Mouse (Mus musculus) midbrain, embryonic 11.5 days (tissue): ENCODE data around the gene Kcnh7. TPM values are rescaled to one million over a fixed set of nuclear protein-coding genes. Genes with fewer than 3 reads are reported as not detected.

Source experiments
- ATAC-seq: fragments of 200-750 bp; cut with Nextera tagmentation; 2 replicates; pipeline ENCODE4 v1.8.0; 2017; ENCODE audit warnings: moderate TSS enrichment, moderate library complexity; ENCODE audit not compliant: low FRiP score
- DNase-seq: peaks from one replicate; pipeline ENCODE4 v3.0.0; 2015; ENCODE audit warnings: low spot score; ENCODE audit errors: missing footprints
- H3K27ac ChIP-seq: fragments of 300-500 bp; sonication (generic); 2 replicates; pipeline ENCODE4 v1.5.1; 2014; ENCODE audit warnings: low read depth, low read length
- H3K27me3 ChIP-seq: fragments of 300-500 bp; sonication (generic); 2 replicates; pipeline ENCODE4 v1.6.1; 2014; ENCODE audit warnings: mild to moderate bottlenecking, low read length, moderate library complexity, mixed read lengths; ENCODE audit not compliant: control insufficient read depth, insufficient read depth
- H3K36me3 ChIP-seq: fragments of 300-500 bp; sonication (generic); 2 replicates; pipeline ENCODE4 v1.6.1; 2014; ENCODE audit warnings: mild to moderate bottlenecking, low read length, moderate library complexity, mixed read lengths; ENCODE audit not compliant: control insufficient read depth, insufficient read depth
- H3K4me1 ChIP-seq: fragments of 300-500 bp; sonication (generic); 2 replicates; pipeline ENCODE4 v1.6.1; 2014; ENCODE audit warnings: low read length; ENCODE audit not compliant: control insufficient read depth, insufficient read depth
- H3K4me2 ChIP-seq: fragments of 300-500 bp; sonication (generic); 2 replicates; pipeline ENCODE4 v1.6.1; 2014; ENCODE audit warnings: mild to moderate bottlenecking, moderate library complexity
- H3K4me3 ChIP-seq: fragments of 300-500 bp; sonication (generic); 2 replicates; pipeline ENCODE4 v1.5.1; 2014; ENCODE audit warnings: low read depth, low read length
- H3K9ac ChIP-seq: fragments of 300-500 bp; sonication (generic); 2 replicates; pipeline ENCODE4 v1.6.1; 2014; ENCODE audit warnings: low read length
- H3K9me3 ChIP-seq: fragments of 300-500 bp; sonication (generic); 2 replicates; pipeline ENCODE4 v1.6.1; 2016; ENCODE audit warnings: low read length; ENCODE audit not compliant: control insufficient read depth
- WGBS: fragments of 180-500 bp; shearing (Covaris S2); extraction: QIAGEN DNeasy Blood & Tissue Kit; methylation state at CpG from one replicate; pipeline ENCODE4 v1.1.7; 2014; 5-methylcytosine and 5-hydroxymethylcytosine counted together
- polyA plus RNA-seq: library from polyadenylated mRNA; unstranded; fragments of >200 nt; fragmentation: Nextera tagmentation; extraction: Ambion mirVana; gene quantifications from 2 replicates; pipeline ENCODE4 v1.2.1, GENCODE M21; 2014

The Kcnh7 gene
- polyA plus RNA-seq, 1 experiment from 2014 or later, result 0.92 TPM

- Histone ChIP-seq H3K27ac (no peak overlapping the region), H3K27me3 (no peaks in the 10 kb centered on the region), H3K9me3 (no peaks in the 10 kb centered on the region), H3K36me3 (no peaks in the 10 kb centered on the region), H3K4me3 (no peak overlapping the region), H3K9ac (no peak overlapping the region), H3K4me1 (no peaks in the 10 kb centered on the region), H3K4me2 (no peak overlapping the region)
- WGBS, result 94% methylated on average over 5 of the region's 5 CpGs
- ATAC-seq (no peak), DNase-seq (no peak)
These were observed 511.3 kb downstream of the Kcnh7 start for GRCm38 (mm10) chr2:62672788-62673187.

GRCm38 (mm10) chr2:62670767-62671166 is 513.3 kb downstream of the Kcnh7 start:
- 80% methylated on average over 4 of the region's 4 CpGs for WGBS
- DNase-seq (no peak), ATAC-seq (no peak)
- no peak overlapping the region for H3K9ac ChIP-seq
- no peak overlapping the region for H3K4me3 ChIP-seq
- H3K9me3 ChIP-seq, result no peaks in the 10 kb centered on the region
- H3K4me1 ChIP-seq, result no peaks in the 10 kb centered on the region
- no peak overlapping the region for H3K27ac ChIP-seq
- no peaks in the 10 kb centered on the region for H3K27me3 ChIP-seq
- H3K4me2 ChIP-seq, result no peak overlapping the region
- no peaks in the 10 kb centered on the region for H3K36me3 ChIP-seq

- 81% methylated on average over 5 of the region's 5 CpGs for WGBS
- Histone ChIP-seq H3K36me3 (no peaks in the 10 kb centered on the region), H3K4me2 (no peak overlapping the region), H3K4me3 (no peak overlapping the region), H3K9me3 (no peaks in the 10 kb centered on the region), H3K4me1 (no peaks in the 10 kb centered on the region), H3K27me3 (no peaks in the 10 kb centered on the region), H3K9ac (no peak overlapping the region), H3K27ac (no peak overlapping the region)
- no peak for ATAC-seq
- DNase-seq, result no peak
These were observed 513.8 kb downstream of the Kcnh7 start for GRCm38 (mm10) chr2:62670301-62670700.

GRCm38 (mm10) chr2:62669848-62670247 is 514.2 kb downstream of the Kcnh7 start:
- Histone ChIP-seq H3K9ac (no peak overlapping the region), H3K27me3 (no peaks in the 10 kb centered on the region), H3K4me1 (no peaks in the 10 kb centered on the region), H3K36me3 (no peaks in the 10 kb centered on the region), H3K4me2 (no peak overlapping the region), H3K27ac (no peak overlapping the region), H3K4me3 (no peak overlapping the region), H3K9me3 (no peaks in the 10 kb centered on the region)
- 82% methylated on average over 3 of the region's 3 CpGs for WGBS
- ATAC-seq, result no peak
- DNase-seq, result no peak

GRCm38 (mm10) chr2:62665536-62665935 is 518.6 kb downstream of the Kcnh7 start:
- no peak overlapping the region for H3K27ac ChIP-seq
- H3K9ac ChIP-seq, result no peak overlapping the region
- 61% methylated on average over 1 of the region's 1 CpGs for WGBS

GRCm38 (mm10) chr2:62664839-62665238 is 519.2 kb downstream of the Kcnh7 start:
- no peak overlapping the region for H3K27ac ChIP-seq
- H3K9ac ChIP-seq, result no peak overlapping the region
- 67% methylated on average over 7 of the region's 7 CpGs for WGBS
- no peak for DNase-seq
- no peaks in the 10 kb centered on the region for H3K27me3 ChIP-seq
- H3K4me2 ChIP-seq, result no peak overlapping the region
- no peak for ATAC-seq
- H3K4me1 ChIP-seq, result no peaks in the 10 kb centered on the region
- no peaks in the 10 kb centered on the region for H3K9me3 ChIP-seq
- no peaks in the 10 kb centered on the region for H3K36me3 ChIP-seq
- H3K4me3 ChIP-seq, result no peak overlapping the region

More at GRCm38 (mm10) chr2:62665536-62665935, 518.6 kb downstream of the Kcnh7 start:
- H3K4me1 ChIP-seq, result no peaks in the 10 kb centered on the region
- no peak overlapping the region for H3K4me3 ChIP-seq
- no peaks in the 10 kb centered on the region for H3K27me3 ChIP-seq
- H3K4me2 ChIP-seq, result no peak overlapping the region
- no peak for DNase-seq
- no peak for ATAC-seq
- H3K9me3 ChIP-seq, result no peaks in the 10 kb centered on the region
- H3K36me3 ChIP-seq, result no peaks in the 10 kb centered on the region

- Histone ChIP-seq H3K27ac (no peak within 1 kb of the TSS), H3K9ac (peak within 1 kb of the TSS; percentile 54), H3K4me1 (no peaks in the 10 kb centered on the region), H3K4me3 (peak within 1 kb of the TSS; percentile 53), H3K36me3 (no peaks in the 10 kb centered on the region), H3K27me3 (no peaks in the 10 kb centered on the region), H3K4me2 (peak within 1 kb of the TSS; percentile 85), H3K9me3 (no peaks in the 10 kb centered on the region)
- DNase-seq (peak; percentile 97), ATAC-seq (peak; percentile 98)
- WGBS, result under 1% methylated on average over 43 of the region's 43 CpGs
These were observed 519.9 kb downstream of the Kcnh7 start, which contains the start of gene Gca for GRCm38 (mm10) chr2:62664135-62664670. TSS of gene Gca (plus strand) at chr2:62664285.

GRCm38 (mm10) chr2:62662560-62662959 is 521.5 kb downstream of the Kcnh7 start:
- no peak overlapping the region for H3K9ac ChIP-seq
- no peak overlapping the region for H3K4me2 ChIP-seq
- ATAC-seq, result no peak
- no peak for DNase-seq
- H3K4me3 ChIP-seq, result no peak overlapping the region
- H3K27ac ChIP-seq, result no peak overlapping the region
- no peaks in the 10 kb centered on the region for H3K27me3 ChIP-seq
- 88% methylated on average over 3 of the region's 3 CpGs for WGBS
- H3K4me1 ChIP-seq, result no peaks in the 10 kb centered on the region
- no peaks in the 10 kb centered on the region for H3K9me3 ChIP-seq
- no peaks in the 10 kb centered on the region for H3K36me3 ChIP-seq

GRCm38 (mm10) chr2:62660565-62660964 is 523.5 kb downstream of the Kcnh7 start:
- ATAC-seq (no peak), DNase-seq (no peak)
- WGBS, result 53% methylated on average over 6 of the region's 6 CpGs

More at GRCm38 (mm10) chr2:62660565-62660964, 523.5 kb downstream of the Kcnh7 start:
- no peaks in the 10 kb centered on the region for H3K4me1 ChIP-seq
- no peaks in the 10 kb centered on the region for H3K9me3 ChIP-seq
- H3K36me3 ChIP-seq, result no peaks in the 10 kb centered on the region
- no peak overlapping the region for H3K4me2 ChIP-seq
- H3K4me3 ChIP-seq, result no peak overlapping the region
- H3K27me3 ChIP-seq, result no peaks in the 10 kb centered on the region
- H3K9ac ChIP-seq, result no peak overlapping the region
- no peak overlapping the region for H3K27ac ChIP-seq
